In the genomic region with DNA sequence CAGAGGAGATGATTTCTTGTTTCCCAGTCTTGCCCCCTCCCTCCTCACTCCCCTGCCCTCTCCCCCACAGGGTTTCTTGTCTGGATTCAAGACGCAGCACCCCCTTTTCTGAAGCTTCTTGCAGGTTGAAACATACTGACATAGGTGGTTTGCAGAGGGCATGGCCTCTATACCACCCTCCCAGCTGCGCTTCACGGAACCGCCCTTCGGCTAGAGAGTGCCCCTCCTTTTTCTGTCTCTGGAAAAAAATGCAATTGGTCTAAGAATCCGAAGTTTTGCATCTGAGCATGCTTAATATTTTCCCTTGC, we compare ENCODE assay signal across 8 mouse cellular contexts. TPM values are rescaled to one million over a fixed set of nuclear protein-coding genes. Genes with fewer than 3 reads are reported as not detected.
DNase-seq lines count a peak whose midpoint lies in the region; ATAC-seq lines count a peak whose summit lies in the region.

No protein-coding gene starts in this region.

- H3K4me3 ChIP-seq in kidney, embryonic 14.5 days (ENCODE audit: low read length): peak overlapping the region; percentile 71
- H3K4me3 ChIP-seq in hindbrain, embryonic 11.5 days (ENCODE audit: low read depth, low read length): peak overlapping the region; percentile 71
- peak overlapping the region; percentile 76 for H3K4me3 ChIP-seq in midbrain, embryonic 13.5 days (replicated peaks)

- no peaks in the 10 kb centered on the region for H3K27me3 ChIP-seq in kidney, embryonic 14.5 days (ENCODE audit: control insufficient read depth, insufficient read depth, low read length)
- no peaks in the 10 kb centered on the region for H3K27me3 ChIP-seq in hindbrain, embryonic 11.5 days (ENCODE audit: control insufficient read depth, insufficient read depth, low read length)
- no peaks in the 10 kb centered on the region for H3K27me3 ChIP-seq in midbrain, embryonic 13.5 days

- ATAC-seq in kidney, embryonic 14.5 days (ENCODE audit: low FRiP score, low TSS enrichment): peak; percentile 5; the same call in 1 of the 2 replicates
- no peak for ATAC-seq in hindbrain, embryonic 11.5 days (ENCODE audit: low FRiP score)
- ATAC-seq in midbrain, embryonic 13.5 days: no peak

- H3K4me2 ChIP-seq in kidney, embryonic 14.5 days (replicated peaks; ENCODE audit: low read depth, low read length): peak overlapping the region; percentile 93
- H3K4me2 ChIP-seq in hindbrain, embryonic 11.5 days (replicated peaks; ENCODE audit: low read depth, low read length): peak overlapping the region; percentile 86
- peak overlapping the region; percentile 82 for H3K4me2 ChIP-seq in midbrain, embryonic 13.5 days (replicated peaks)

- WGBS in kidney, embryonic 14.5 days: 7% methylated on average over 6 of the region's 6 CpGs
- 4% methylated on average over 6 of the region's 6 CpGs for WGBS in hindbrain, embryonic 11.5 days
- under 1% methylated on average over 6 of the region's 6 CpGs for WGBS in midbrain, embryonic 13.5 days

- 0 out of 2 replicates have a peak, but pooled peaks cover 7% of the 10 kb centered on the region for H3K4me1 ChIP-seq in kidney, embryonic 14.5 days (ENCODE audit: control insufficient read depth, insufficient read depth, low read length)
- H3K4me1 ChIP-seq in hindbrain, embryonic 11.5 days (replicated peaks; ENCODE audit: control insufficient read depth, insufficient read depth, low read length): 0 out of 2 replicates have a peak, but pooled peaks cover 2% of the 10 kb centered on the region
- H3K4me1 ChIP-seq in midbrain, embryonic 13.5 days (replicated peaks): peaks cover 42% of the 10 kb centered on the region

- H3K36me3 ChIP-seq in kidney, embryonic 14.5 days (ENCODE audit: control insufficient read depth, insufficient read depth, low read length): no peaks in the 10 kb centered on the region
- H3K36me3 ChIP-seq in hindbrain, embryonic 11.5 days (ENCODE audit: control insufficient read depth, insufficient read depth, low read length): no peaks in the 10 kb centered on the region
- peaks cover 6% of the 10 kb centered on the region for H3K36me3 ChIP-seq in midbrain, embryonic 13.5 days

- H3K27ac ChIP-seq in kidney, embryonic 14.5 days (ENCODE audit: low read depth, low read length): peak overlapping the region; percentile 96; the same call in 1 of the 2 replicates
- peak overlapping the region; percentile 100 for H3K27ac ChIP-seq in hindbrain, embryonic 11.5 days (ENCODE audit: low read depth, low read length)
- H3K27ac ChIP-seq in midbrain, embryonic 13.5 days: peak overlapping the region; percentile 100

- no peaks in the 10 kb centered on the region for H3K9me3 ChIP-seq in kidney, embryonic 14.5 days (ENCODE audit: control insufficient read depth, low read length)
- H3K9me3 ChIP-seq in hindbrain, embryonic 11.5 days (ENCODE audit: control insufficient read depth, low read length): no peaks in the 10 kb centered on the region
- no peaks in the 10 kb centered on the region for H3K9me3 ChIP-seq in midbrain, embryonic 13.5 days

- peak overlapping the region; percentile 78; the same call in 1 of the 2 replicates for H3K9ac ChIP-seq in kidney, embryonic 14.5 days (ENCODE audit: low read depth, low read length)
- peak overlapping the region; percentile 91 for H3K9ac ChIP-seq in hindbrain, embryonic 11.5 days (ENCODE audit: low read depth, low read length)
- H3K9ac ChIP-seq in midbrain, embryonic 13.5 days (replicated peaks): peak overlapping the region; percentile 95

- no peak for DNase-seq in kidney, postnatal 4 days
- DNase-seq in embryo, embryonic 11 days: peak; percentile 53
- DNase-seq in hindbrain, embryonic 11.5 days (ENCODE audit: low spot score): peak; percentile 52
- no peak for DNase-seq in frontal cortex, postnatal 36 days (ENCODE audit: low spot score in 2 of 2)
- no peak for DNase-seq in spleen, postnatal 10 days (ENCODE audit: low spot score in 2 of 2)
- no peak for DNase-seq in cerebellum, adult 9-10 months

RNA-seq across cellular contexts. Expression of a gene that starts 4.4 kb away (rescaled TPM):
- 8.4 and 9.0 TPM in 2 replicates for polyA plus RNA-seq in kidney, embryonic 14.5 days (2014; fragmentation: Nextera tagmentation; extraction: Ambion mirVana)
- polyA plus RNA-seq in hindbrain, embryonic 11.5 days (2014; fragmentation: Nextera tagmentation; extraction: Ambion mirVana): 26.5 and 32.7 TPM in 2 replicates
- polyA plus RNA-seq in midbrain, embryonic 13.5 days (2015; fragmentation: Nextera tagmentation; extraction: Ambion mirVana): 43.4 and 44.2 TPM in 2 replicates

Comparison
In these comparisons a context has a peak if more than half of its experiments do, and no peak if none do; other contexts are left out.
1. DNase-seq: peak in embryo, embryonic 11 days (single experiment) and hindbrain, embryonic 11.5 days (single experiment); none in kidney, postnatal 4 days (0 of 2), frontal cortex, postnatal 36 days (0 of 2), spleen, postnatal 10 days (0 of 2) and cerebellum, adult 9-10 months (single experiment).
2. Peak in every context shown above with its lines, with median percentiles within 50 percentile points of each other: H3K27ac ChIP-seq, H3K4me2 ChIP-seq, H3K4me3 ChIP-seq and H3K9ac ChIP-seq.